Mouse (Mus musculus) thymus, adult 2 months (tissue): Measurements from ENCODE around the gene Fgfr2.

Experiments used
- CTCF ChIP-seq: fragments of 200-500 bp; IDR thresholded peaks from 2 replicates; pipeline ENCODE4 v1.5.1; 2012; ENCODE audit warnings: mild to moderate bottlenecking, control low read depth, low read length, moderate library complexity, borderline replicate concordance; ENCODE audit not compliant: control insufficient read depth, poor library complexity, insufficient read depth; ENCODE audit errors: extremely low read depth
- POLR2A ChIP-seq: fragments of 200-500 bp; IDR thresholded peaks from 2 replicates; pipeline ENCODE4 v1.6.1; 2012; ENCODE audit warnings: mild to moderate bottlenecking, low read length, control low read depth, moderate library complexity; ENCODE audit not compliant: control insufficient read depth, poor library complexity, insufficient read depth; ENCODE audit errors: extremely low read depth

DNA sequence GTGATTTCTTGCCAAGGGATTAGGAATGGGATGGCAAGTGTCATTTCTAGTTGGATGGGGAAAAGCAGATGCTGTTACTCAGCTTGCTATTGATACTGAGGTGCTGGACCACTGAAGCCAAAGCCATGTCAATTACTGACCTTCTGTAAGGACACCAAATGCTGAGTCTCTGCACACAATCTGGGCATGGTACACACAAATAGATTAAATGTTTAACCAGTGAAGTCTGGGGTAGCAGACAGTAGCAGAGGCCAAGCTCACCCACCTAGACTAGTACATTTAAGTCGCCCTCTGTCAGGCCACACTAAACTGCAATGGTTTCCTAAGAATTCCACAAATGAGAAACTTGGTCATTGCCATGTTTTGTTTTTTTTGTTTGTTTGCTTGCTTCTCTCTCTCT is 794.5 kb downstream of the Fgfr2 start:
- TF ChIP-seq CTCF (no peak), POLR2A (no peak)
